Mouse (Mus musculus): ENCODE data around the gene Hoxb1. TPM values are rescaled to one million over a fixed set of nuclear protein-coding genes. Genes with fewer than 3 reads are reported as not detected.

The Hoxb1 gene
- total RNA-seq (2021) = not detected
- polyA plus RNA-seq (2012; rRNA removed) = not detected in 2 replicates
- long read RNA-seq = 0 reads

GRCm38 (mm10) chr11:96365441-96366091, at the start of gene Hoxb1:
TSS of gene Hoxb1 (plus strand) at chr11:96365752.
- no peak for DNase-seq

GRCm38 (mm10) chr11:96316696-96317607, 48.6 kb upstream of the Hoxb1 start:
- DNase-seq = no peak

GRCm38 (mm10) chr11:96317608-96318367, 47.8 kb upstream of the Hoxb1 start, which contains the start of gene Hoxb4:
TSS of gene Hoxb4 (plus strand) at chr11:96318267.
- peak; percentile 73 for DNase-seq

- peak; percentile 91 for DNase-seq
These were observed 47.0 kb upstream of the Hoxb1 start for GRCm38 (mm10) chr11:96318368-96319070.

- peak; percentile 77 for DNase-seq
These were observed 46.3 kb upstream of the Hoxb1 start for GRCm38 (mm10) chr11:96319071-96319902.

GRCm38 (mm10) chr11:96319910-96320309, 45.6 kb upstream of the Hoxb1 start:
- peak; percentile 80 for DNase-seq

- DNase-seq = peak; percentile 62
These were observed 44.9 kb upstream of the Hoxb1 start for GRCm38 (mm10) chr11:96320688-96321087.

GRCm38 (mm10) chr11:96321846-96322245, 43.7 kb upstream of the Hoxb1 start:
- peak; percentile 61 for DNase-seq

- no peak for DNase-seq
These were observed 42.8 kb upstream of the Hoxb1 start for GRCm38 (mm10) chr11:96322738-96323137.

- no peak for DNase-seq
These were observed 42.4 kb upstream of the Hoxb1 start, which contains the start of gene Hoxb3 for GRCm38 (mm10) chr11:96323154-96323553. TSS of gene Hoxb3 (plus strand) at chr11:96323326.

GRCm38 (mm10) chr11:96324125-96324524, 41.4 kb upstream of the Hoxb1 start:
- DNase-seq = peak; percentile 63

- no peak for DNase-seq
These were observed 40.6 kb upstream of the Hoxb1 start for GRCm38 (mm10) chr11:96324965-96325364.

- DNase-seq = peak; percentile 69
These were observed 39.8 kb upstream of the Hoxb1 start for GRCm38 (mm10) chr11:96325747-96326212.

- DNase-seq = no peak
These were observed 38.8 kb upstream of the Hoxb1 start for GRCm38 (mm10) chr11:96326705-96327104.

- no peak for DNase-seq
These were observed 38.4 kb upstream of the Hoxb1 start for GRCm38 (mm10) chr11:96327122-96327521.

GRCm38 (mm10) chr11:96327750-96328149, 37.8 kb upstream of the Hoxb1 start:
- no peak for DNase-seq

GRCm38 (mm10) chr11:96328605-96329004, 36.9 kb upstream of the Hoxb1 start:
- no peak for DNase-seq

- no peak for DNase-seq
These were observed 33.4 kb upstream of the Hoxb1 start for GRCm38 (mm10) chr11:96332105-96332504.

- no peak for DNase-seq
These were observed 32.9 kb upstream of the Hoxb1 start for GRCm38 (mm10) chr11:96332618-96333032.

GRCm38 (mm10) chr11:96333241-96334001, 32.1 kb upstream of the Hoxb1 start:
- peak; percentile 36 for DNase-seq

All from adrenal gland, adult 2 months (tissue).